Mouse (Mus musculus) megakaryocyte, embryonic 14.5 days (primary cell): ENCODE data around the gene Tmem52.

Experiments
- FLI1 ChIP-seq: IDR thresholded peaks from 2 replicates; pipeline ENCODE4 v1.6.1; 2012; ENCODE audit warnings: low read length, inconsistent platforms, mixed read lengths
- GATA1 ChIP-seq: IDR thresholded peaks from 3 replicates; pipeline ENCODE4 v1.6.1; 2012; ENCODE audit warnings: mixed read lengths, low read length, inconsistent platforms, borderline replicate concordance

GRCm38 (mm10) chr4:155466080-155466479 lies 2.8 kb upstream of the Tmem52 start:
- no peak for TF ChIP-seq GATA1
- no peak for TF ChIP-seq FLI1
